Mouse (Mus musculus) megakaryocyte progenitor cell, adult 5-6 weeks (primary cell): ENCODE data around the gene Rag1. TPM values are rescaled to one million over a fixed set of nuclear protein-coding genes. Genes with fewer than 3 reads are reported as not detected.

Experiments
- ATAC-seq: replicated peaks from 2 replicates; pipeline ENCODE4 v1.8.0; 2016; ENCODE audit warnings: mild to moderate bottlenecking, moderate TSS enrichment, inconsistent platforms; ENCODE audit not compliant: poor library complexity
- total RNA-seq, 2 experiments: library from RNA; stranded (forward) in 1 of 2; stranded (reverse) in 1 of 2; fragments of 157-497, 149-512 nt in 1 of 2; fragments of 200-1000 nt in 1 of 2; gene quantifications; 2 replicates each; pipeline versions ENCODE4 v1.2.3 to v1.2.4; 2015 to 2017

The Rag1 gene
- total RNA-seq, 2 experiments from 2014 or later: 0.07 TPM; not detected in 1

DNA sequence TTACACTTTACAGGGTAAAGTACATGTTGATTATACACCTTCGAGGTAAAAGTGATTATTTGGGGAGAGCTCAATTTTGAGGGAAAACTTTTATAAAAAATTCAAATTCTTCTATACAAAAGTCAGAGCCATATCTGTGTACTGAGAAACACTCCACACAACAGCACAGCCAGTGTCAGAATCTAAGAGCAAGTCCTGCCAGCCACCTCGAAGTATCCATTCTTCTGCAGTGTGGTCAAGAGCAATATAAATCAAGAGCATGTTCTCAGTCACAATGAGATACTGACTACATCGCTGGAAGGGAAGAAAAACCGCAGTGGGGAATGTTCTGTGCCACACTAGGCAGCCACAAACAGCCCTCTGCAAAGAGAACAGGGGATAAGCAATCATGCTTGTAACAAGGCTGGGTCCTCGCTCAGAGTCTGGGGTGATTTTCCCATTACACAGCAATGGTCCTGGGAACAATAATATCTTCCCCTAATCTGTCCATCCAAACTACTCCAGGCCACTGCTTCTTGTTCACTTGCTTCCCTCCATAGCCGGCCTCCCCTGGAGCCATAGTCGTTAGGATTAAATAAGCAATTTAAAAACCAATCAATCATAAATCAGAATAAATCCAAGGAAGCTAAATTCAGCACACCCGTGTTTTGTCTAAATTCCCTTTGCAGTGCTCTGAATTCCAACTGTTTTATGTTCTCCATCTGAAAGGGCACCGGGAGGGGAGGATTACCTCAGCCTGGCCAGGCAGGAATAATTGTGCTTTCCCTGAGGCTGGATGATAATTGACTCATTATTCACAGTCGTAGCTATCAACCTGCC lies 57.1 kb downstream of the Rag1 start:
- ATAC-seq: no peak

DNA sequence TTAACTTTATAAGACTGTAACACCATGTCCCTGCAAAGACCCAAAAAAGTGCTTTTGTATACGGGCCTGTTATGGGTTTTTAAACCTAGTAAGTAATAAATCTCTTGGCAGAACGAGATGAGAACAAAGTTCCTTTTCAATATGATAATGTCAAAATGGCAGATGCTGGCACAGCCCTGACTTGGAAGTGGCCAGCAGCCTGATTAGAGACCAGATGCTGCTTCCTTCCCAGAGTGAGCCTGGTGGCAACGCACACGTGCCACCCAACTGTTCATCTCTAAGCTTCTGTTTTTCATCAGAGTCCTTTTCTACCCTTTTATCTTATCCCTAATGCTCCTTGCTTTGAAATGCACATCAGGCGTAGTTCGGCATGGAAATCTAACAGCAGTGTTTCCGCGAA lies 57.9 kb downstream of the Rag1 start:
- no peak for ATAC-seq

Other genes with a start within 250 kb of the Rag1 start
- 1.7 and 3.4 TPM in 2 replicates for gene Rag2, start 24.8 kb downstream of the Rag1 start, total RNA-seq (2015)
- 0.83 and 1.7 TPM in 2 replicates for gene Rag2, start 24.8 kb downstream of the Rag1 start, total RNA-seq (2017)
- gene B230118H07Rik, start within 50 bp of the Rag1 start, total RNA-seq (2015): 82.9 and 120 TPM in 2 replicates
- 106 and 118 TPM in 2 replicates for gene B230118H07Rik, start within 50 bp of the Rag1 start, total RNA-seq (2017)
- 24.5 and 27.1 TPM in 2 replicates for gene Traf6, start 28.9 kb upstream of the Rag1 start, total RNA-seq (2015)
- 14.0 and 14.1 TPM in 2 replicates for gene Traf6, start 28.9 kb upstream of the Rag1 start, total RNA-seq (2017)
- gene Prr5l, start 233.5 kb upstream of the Rag1 start, total RNA-seq (2015): 0.27 and 0.35 TPM in 2 replicates
- 0.17 TPM in 1 of 2 replicates, not detected in the other for gene Prr5l, start 233.5 kb upstream of the Rag1 start, total RNA-seq (2017)
- gene Commd9, start 236.7 kb upstream of the Rag1 start, total RNA-seq (2015): 11.7 and 17.1 TPM in 2 replicates
- 39.8 and 52.0 TPM in 2 replicates for gene Commd9, start 236.7 kb upstream of the Rag1 start, total RNA-seq (2017)